Mouse (Mus musculus) ES-Bruce4 (cell line): Measurements from ENCODE around the gene Ttc28. TPM values are rescaled to one million over a fixed set of nuclear protein-coding genes. Genes with fewer than 3 reads are reported as not detected.

ENCODE experiments used
- H3K27ac ChIP-seq: 2 replicates; pipeline ENCODE4 v1.5.1; 2012; ENCODE audit warnings: low read length, inconsistent platforms; ENCODE audit not compliant: insufficient read depth
- H3K27me3 ChIP-seq: 2 replicates; pipeline ENCODE4 v1.6.1; 2012; ENCODE audit warnings: mild to moderate bottlenecking, low read length, inconsistent platforms; ENCODE audit not compliant: control insufficient read depth, poor library complexity, insufficient read depth, severe bottlenecking
- H3K36me3 ChIP-seq: 2 replicates; pipeline ENCODE4 v1.6.1; 2012; ENCODE audit warnings: inconsistent platforms, mild to moderate bottlenecking, low read length, moderate library complexity; ENCODE audit not compliant: control insufficient read depth, poor library complexity, insufficient read depth, severe bottlenecking
- H3K4me1 ChIP-seq: one replicate; pipeline ENCODE4 v1.8.1; 2011; ENCODE audit warnings: low read length; ENCODE audit not compliant: control insufficient read depth, insufficient read depth
- H3K4me3 ChIP-seq: 2 replicates; pipeline ENCODE4 v1.5.1; 2011; ENCODE audit warnings: low read depth, mild to moderate bottlenecking, low read length
- H3K9ac ChIP-seq: 2 replicates; pipeline ENCODE4 v1.6.1; 2012; ENCODE audit warnings: low read depth, mild to moderate bottlenecking, inconsistent platforms; ENCODE audit not compliant: poor library complexity, severe bottlenecking
- H3K9me3 ChIP-seq: replicated peaks from 2 replicates; pipeline ENCODE4 v1.6.1; 2012; ENCODE audit warnings: mild to moderate bottlenecking, low read length, inconsistent platforms; ENCODE audit not compliant: control insufficient read depth, poor library complexity, insufficient read depth, severe bottlenecking
- CTCF ChIP-seq: IDR thresholded peaks from one replicate; pipeline ENCODE4 v1.8.1; 2011; ENCODE audit warnings: low read depth, low read length
- EP300 ChIP-seq: IDR thresholded peaks from 2 replicates; pipeline ENCODE4 v1.6.1; 2011; ENCODE audit warnings: low read depth, low read length; ENCODE audit not compliant: insufficient read depth
- POLR2A ChIP-seq: IDR thresholded peaks from one replicate; pipeline ENCODE4 v1.8.1; 2011; ENCODE audit warnings: low read length; ENCODE audit not compliant: insufficient read depth
- polyA plus RNA-seq: library from polyadenylated mRNA; stranded (reverse); fragments of >200 nt; gene quantifications from 2 replicates; pipeline ENCODE4 v1.2.4, GENCODE M21; 2011; ENCODE audit warnings: low read depth; ENCODE audit not compliant: missing spikeins, insufficient read depth, insufficient read length

Gene Ttc28
- polyA plus RNA-seq, 1 experiment, result 2.5 TPM

DNA sequence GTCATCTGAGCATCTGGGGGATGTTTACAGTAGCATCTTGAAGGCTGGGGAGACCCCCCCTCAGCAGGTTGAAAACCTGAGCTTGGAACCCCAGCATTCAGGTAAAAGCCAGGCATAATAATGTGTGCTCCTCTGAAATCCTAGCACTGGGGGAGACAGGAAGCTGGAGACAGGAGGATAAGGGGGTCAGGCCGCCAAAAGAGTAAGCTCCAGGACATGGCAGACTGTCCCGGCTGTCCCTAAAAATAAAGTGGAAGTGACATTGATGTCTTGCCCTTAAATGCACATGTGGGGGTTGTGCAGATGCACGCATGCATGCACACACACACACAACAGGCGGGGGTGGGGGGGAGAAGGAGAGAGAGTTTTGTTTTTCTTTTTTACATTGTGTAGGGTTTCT, 118.7 kb downstream of the Ttc28 start:
- H3K4me1 ChIP-seq, result no peaks in the 10 kb centered on the region
- H3K36me3 ChIP-seq, result no peaks in the 10 kb centered on the region
- TF ChIP-seq EP300 (no peak), CTCF (no peak), POLR2A (no peak)
- H3K27ac ChIP-seq, result no peak overlapping the region
- H3K4me3 ChIP-seq, result no peak overlapping the region
- H3K9me3 ChIP-seq, result no peaks in the 10 kb centered on the region
- no peaks in the 10 kb centered on the region for H3K27me3 ChIP-seq
- H3K9ac ChIP-seq, result no peak overlapping the region

GRCm38 (mm10) chr5:111000953-111001352, 121.3 kb downstream of the Ttc28 start:
- Histone ChIP-seq H3K4me1 (no peaks in the 10 kb centered on the region), H3K27me3 (no peaks in the 10 kb centered on the region), H3K36me3 (no peaks in the 10 kb centered on the region), H3K4me3 (no peak overlapping the region), H3K9me3 (no peaks in the 10 kb centered on the region), H3K27ac (no peak overlapping the region), H3K9ac (no peak overlapping the region)
- peak; percentile 44 for TF ChIP-seq CTCF
- no peak for TF ChIP-seq POLR2A

- no peak overlapping the region for H3K4me3 ChIP-seq
- no peak for TF ChIP-seq EP300
- no peak for TF ChIP-seq POLR2A
- no peak for TF ChIP-seq CTCF
- no peaks in the 10 kb centered on the region for H3K27me3 ChIP-seq
- H3K27ac ChIP-seq, result no peak overlapping the region
- H3K4me1 ChIP-seq, result no peaks in the 10 kb centered on the region
- H3K9me3 ChIP-seq, result no peaks in the 10 kb centered on the region
- H3K9ac ChIP-seq, result no peak overlapping the region
- H3K36me3 ChIP-seq, result no peaks in the 10 kb centered on the region
Observed at GRCm38 (mm10) chr5:111003220-111003619, 123.6 kb downstream of the Ttc28 start.

GRCm38 (mm10) chr5:111003750-111004149, 124.1 kb downstream of the Ttc28 start:
- TF ChIP-seq CTCF (no peak), EP300 (no peak), POLR2A (no peak)
- Histone ChIP-seq H3K36me3 (no peaks in the 10 kb centered on the region), H3K4me1 (no peaks in the 10 kb centered on the region), H3K27ac (no peak overlapping the region), H3K27me3 (no peaks in the 10 kb centered on the region), H3K9me3 (no peaks in the 10 kb centered on the region), H3K9ac (no peak overlapping the region), H3K4me3 (no peak overlapping the region)

DNA sequence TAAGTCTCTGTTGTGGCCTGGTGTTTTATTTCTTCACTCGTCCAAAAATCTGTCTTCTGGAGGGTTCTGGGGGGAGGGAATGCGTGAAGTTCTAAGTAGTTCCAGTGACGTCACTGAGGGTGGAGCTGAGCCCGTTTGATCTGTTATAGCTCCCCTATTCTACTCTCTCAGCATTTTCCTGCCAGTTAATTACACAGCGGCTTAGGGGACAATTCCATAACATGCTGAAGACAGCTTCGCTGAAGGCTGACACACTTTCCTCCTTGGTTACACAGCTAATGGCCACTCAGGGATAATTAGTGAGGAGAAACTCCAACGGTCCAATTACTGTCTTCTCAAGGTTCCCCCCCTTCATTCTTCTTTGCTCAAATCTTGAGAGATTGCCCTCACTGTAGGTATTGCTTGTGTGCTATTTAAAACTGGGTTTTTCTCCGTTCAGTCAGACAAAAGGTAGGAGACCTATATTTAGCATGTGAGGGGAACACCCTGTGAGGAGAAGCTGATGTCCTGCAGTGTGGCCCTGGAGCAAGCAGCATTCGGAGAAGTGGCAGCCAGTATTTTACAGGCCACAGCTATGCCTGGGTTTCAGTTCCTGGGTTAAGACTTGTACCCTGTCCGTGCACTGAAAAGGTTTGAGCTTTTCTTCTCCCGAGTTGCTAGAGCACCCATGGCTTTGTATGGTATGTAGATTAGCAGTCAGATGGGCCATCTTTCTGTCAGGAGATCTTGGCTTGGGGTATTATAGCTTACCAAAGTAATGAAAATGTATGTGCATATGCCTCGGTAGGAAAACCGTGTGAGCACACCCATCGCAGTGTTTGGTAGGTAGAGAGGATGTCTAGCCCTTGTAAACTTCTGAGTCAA, 126.9 kb downstream of the Ttc28 start:
- Histone ChIP-seq H3K4me1 (no peaks in the 10 kb centered on the region), H3K9ac (no peak overlapping the region), H3K27me3 (no peaks in the 10 kb centered on the region), H3K36me3 (no peaks in the 10 kb centered on the region), H3K4me3 (no peak overlapping the region), H3K27ac (no peak overlapping the region), H3K9me3 (no peaks in the 10 kb centered on the region)
- no peak for TF ChIP-seq POLR2A
- no peak for TF ChIP-seq EP300
- no peak for TF ChIP-seq CTCF

GRCm38 (mm10) chr5:111007136-111007500, 127.5 kb downstream of the Ttc28 start:
- no peaks in the 10 kb centered on the region for H3K27me3 ChIP-seq
- no peaks in the 10 kb centered on the region for H3K9me3 ChIP-seq
- H3K36me3 ChIP-seq, result no peaks in the 10 kb centered on the region
- H3K27ac ChIP-seq, result no peak overlapping the region
- no peaks in the 10 kb centered on the region for H3K4me1 ChIP-seq
- H3K9ac ChIP-seq, result no peak overlapping the region
- TF ChIP-seq EP300 (no peak), CTCF (no peak)
- H3K4me3 ChIP-seq, result no peak overlapping the region
